Mouse (Mus musculus) adrenal gland, postnatal 25 days (tissue): ENCODE measurements around the gene Ccdc103. TPM values are rescaled to one million over a fixed set of nuclear protein-coding genes. Genes with fewer than 3 reads are reported as not detected.

Experiments used
- DNase-seq: peaks from one replicate; pipeline ENCODE4 v3.0.0; 2021; ENCODE audit warnings: mixed read lengths
- long read RNA-seq: library from polyadenylated mRNA; stranded (forward); transcript quantifications from one replicate; pipeline ENCODE4 v2.0.0, GENCODE M21; 2021
- total RNA-seq: library from RNA; stranded (reverse); gene quantifications from 2 replicates; pipeline ENCODE4 v1.2.3, GENCODE M21; 2021

Ccdc103 gene
- total RNA-seq: 1.0 TPM in 1 of 2 replicates, not detected in the other
- long read RNA-seq, partial matches to known transcripts: 0 of 3 reads
- long read RNA-seq, other reads (novel, unspliced or antisense): 2 of 3 reads

DNA sequence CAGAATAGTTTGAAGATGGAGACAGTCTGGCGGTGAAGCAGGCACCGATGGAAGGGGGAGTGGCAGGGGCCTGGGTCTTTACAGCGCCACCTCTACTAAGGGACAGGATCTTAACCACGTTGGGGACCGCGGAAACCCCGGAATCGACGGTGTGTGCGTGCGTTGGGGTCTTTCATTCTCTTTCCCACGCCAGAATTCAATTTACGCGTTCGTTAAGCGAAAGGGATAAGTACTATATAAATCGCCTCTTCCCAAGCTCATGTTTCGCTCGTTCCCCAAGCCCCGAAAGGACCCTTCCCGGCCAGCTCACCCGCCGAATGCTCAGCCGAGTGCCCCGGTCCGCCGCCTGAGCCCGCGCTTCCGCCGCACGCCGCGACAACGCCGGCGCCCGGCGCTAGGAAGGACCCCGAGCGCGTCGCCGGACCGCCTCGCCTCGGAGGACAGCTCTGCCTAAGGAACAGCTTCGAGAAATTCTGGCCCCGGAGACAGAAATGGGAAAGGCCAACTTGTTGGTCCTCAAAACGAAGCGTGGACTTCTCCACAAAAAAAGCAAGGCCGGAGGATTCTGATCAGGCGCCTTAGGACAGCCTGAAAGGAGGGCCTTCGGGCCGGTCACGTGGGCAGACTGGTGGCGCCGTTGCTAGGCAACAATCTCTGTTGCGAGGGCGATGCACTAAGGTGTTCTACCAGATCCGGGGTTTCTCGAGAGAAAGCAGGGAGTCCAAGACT is at the start of gene Ccdc103, which contains the start of gene Eftud2:
Gene Ccdc103, plus strand, starts transcription at position 620 of the 729 bp plus-strand sequence.
Gene Eftud2, minus strand, starts transcription at position 401 of the 729 bp plus-strand sequence.
- peak; percentile 90 for DNase-seq

DNA sequence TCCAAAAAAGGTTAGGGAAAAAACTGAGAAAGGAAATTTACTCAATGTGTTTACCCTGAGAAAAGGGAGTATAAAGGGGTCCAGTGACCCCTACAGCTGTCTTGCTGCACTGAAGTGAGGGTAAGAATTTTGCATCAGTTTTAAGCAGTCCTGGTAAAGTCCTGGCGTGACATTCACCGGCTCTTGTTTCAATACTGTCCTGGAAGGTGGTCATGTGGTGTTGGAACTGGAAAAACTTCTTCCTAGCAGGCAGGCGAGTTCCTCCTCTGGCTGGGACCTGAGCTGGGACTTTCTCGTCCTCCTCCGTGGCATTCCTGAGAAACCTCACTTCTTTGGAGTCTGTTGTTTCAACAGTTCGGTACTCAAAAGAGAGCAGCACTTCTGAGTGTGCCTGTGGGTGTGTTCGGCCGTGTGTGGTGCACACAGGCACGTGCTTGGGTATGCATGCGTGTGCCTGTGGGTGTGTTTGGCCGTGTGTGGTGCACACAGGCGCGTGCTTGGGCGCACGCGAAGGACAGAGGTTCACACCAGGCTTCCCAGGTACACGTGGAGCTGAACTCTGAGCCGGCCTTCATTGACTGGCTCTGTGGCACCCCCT is 48.2 kb upstream of the Ccdc103 start:
- DNase-seq: no peak

DNA sequence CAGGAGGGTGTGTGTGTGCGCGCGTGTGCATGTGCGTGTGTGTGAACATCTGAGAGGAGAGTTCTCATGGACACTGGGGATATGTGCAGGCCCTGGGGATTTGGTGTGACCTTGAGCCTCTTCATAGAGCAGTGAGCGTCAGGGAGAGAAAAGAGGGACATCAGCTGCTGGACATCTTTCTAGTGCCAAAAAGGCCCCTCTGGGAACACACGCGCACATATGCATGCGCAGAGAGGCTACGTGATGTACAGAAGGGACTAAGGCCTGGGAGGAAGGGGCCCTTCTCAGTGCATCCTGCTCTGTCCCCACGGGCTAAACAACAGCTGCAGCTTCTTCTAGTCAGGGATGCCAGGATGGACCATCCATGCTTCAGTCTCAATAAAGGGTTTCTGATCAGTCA is 46.8 kb upstream of the Ccdc103 start:
- no peak for DNase-seq

DNA sequence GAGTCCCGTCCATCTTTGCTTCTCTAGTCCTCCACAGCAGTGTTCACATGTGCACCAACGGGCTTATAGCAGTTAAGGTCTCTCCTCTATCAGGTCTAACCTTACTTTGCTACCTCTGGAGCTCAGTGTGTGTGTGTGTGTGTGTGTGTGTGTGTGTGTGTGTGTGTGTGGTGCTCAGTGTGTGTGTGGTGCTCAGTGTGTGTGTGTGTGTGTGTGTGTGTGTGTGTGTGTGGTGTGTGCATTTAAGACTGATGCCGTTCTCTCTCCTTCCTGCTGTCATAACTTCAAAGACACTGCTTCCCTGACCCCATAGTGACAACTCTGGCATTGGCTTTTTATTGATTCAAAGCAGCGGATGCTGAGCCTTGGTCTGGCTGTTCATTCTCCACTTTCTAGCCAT is 45.5 kb upstream of the Ccdc103 start, which contains the start of gene Higd1b:
Gene Higd1b, plus strand, starts transcription at position 301 of the 400 bp plus-strand sequence.
- no peak for DNase-seq

DNA sequence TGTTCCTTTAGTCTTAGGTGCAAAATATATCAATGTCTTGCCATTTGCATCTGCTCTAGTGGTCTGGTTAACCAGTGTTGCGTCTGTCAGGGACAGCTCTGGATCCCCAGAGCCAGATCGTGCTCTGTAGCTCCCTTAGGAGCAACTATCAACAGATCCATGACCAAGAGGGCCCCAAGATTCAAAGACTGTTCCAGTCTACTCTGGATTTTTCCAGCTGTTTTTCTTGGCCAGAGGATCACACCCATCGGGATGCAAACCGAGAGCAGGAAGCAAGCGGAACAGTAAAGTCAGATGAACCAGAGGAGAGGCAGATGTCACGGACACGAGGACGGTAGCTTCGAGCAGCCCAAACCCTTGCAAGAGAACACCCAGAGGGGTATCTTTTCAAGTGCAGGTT is 44.9 kb upstream of the Ccdc103 start:
- no peak for DNase-seq

DNA sequence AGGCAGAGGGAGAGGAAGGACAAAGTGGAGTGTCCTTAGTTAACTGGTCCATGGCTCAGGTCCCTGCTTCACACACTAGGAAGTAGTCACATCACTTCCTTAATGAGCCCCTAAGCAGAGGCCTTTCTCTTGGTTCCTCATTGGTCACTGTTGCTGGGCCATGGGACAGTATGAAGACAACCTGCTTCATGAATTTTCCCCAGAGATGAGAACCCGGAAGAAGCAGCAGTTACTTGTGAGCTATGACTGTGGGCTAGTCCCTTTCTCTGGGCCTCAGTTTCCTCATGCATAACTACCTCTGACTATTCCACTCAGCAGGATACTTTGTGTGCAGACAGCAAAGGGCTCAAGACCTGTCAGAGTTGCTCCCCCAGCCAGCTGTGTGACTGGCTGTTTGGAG is 43.6 kb upstream of the Ccdc103 start:
- DNase-seq: no peak

DNA sequence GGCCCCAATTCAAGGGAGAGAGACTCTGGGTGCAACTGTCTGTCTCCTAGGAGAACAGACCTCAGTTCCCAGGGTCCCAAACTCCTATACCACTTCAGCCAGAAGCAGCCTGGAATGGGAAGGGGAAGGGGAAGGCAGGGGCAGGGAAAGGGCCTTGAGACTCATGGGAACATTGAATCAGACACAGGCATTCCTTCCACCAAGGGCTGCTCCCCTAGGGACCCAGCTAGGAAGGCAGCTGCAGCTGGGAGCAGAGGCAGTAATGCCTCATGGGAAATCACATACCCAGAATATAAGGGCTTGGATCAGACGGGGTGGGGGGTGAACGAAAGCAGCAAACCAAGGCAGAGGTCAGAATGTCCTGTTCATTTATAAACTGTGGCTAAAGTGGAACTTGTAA is 42.9 kb upstream of the Ccdc103 start:
- DNase-seq: no peak

DNA sequence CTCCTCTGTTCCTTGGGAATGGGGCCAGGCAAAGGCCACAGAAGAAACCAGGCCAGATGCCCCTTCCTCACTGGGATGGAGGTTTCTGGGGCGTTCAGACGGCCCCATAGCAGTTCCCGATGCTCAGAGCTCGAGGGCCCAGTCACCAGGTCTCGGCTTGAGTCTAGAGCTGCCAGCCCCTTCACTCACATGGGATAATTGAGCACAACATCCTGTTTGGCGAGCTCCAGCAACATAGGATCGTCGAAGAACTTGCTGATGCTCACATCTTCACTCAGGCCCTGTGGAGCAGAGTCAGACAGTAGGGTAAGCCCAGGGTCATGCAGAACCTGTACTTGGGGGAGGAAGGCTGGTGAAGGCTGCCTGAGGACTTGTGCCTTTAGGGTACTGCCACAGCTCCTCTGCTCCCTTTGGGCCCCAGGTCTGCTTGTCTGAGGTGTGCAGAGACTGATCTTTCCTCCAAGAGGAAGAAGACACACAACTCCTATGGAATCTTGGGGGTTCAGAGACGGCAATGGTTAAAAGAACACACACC is 42.3 kb upstream of the Ccdc103 start:
- DNase-seq: no peak

DNA sequence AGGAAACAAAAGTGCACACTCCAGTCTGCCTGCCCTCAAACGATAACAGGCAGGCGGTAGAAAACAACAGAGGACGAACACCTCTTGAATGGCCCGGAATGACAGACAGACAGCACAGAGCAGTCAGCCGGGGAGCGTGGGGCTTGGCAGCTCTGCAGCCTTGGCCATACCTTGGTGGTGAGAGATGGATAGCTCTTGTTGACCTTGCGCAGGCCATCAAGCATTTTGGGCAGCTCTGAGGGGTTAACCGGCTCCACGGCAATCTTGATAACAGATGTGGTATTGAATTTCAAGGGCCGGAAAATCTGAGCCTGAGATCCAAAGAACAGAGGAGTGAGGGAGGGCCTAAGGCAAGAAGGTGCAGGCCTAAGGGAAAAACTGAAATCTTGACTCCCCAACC is 35.1 kb upstream of the Ccdc103 start:
- DNase-seq: peak; percentile 29

DNA sequence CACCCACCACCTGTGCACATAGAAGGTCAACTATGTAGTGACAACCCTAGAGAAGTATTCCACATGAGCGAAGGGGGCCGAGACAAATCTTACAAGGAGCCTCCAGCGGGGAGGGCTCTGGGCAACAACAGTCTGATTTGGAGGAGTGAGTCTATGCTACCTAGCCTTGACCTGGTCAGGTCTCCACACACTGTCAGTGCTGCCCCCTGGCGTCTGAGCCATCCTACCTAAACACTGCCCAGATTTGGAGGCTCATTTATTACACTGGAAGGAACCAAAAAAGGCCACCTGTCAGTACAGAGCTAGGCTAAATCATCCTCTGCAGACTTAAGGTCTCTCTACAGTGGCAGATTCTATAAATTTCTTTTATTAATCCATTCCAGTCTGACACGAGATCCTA is 29.1 kb upstream of the Ccdc103 start:
- DNase-seq: peak; percentile 86

DNA sequence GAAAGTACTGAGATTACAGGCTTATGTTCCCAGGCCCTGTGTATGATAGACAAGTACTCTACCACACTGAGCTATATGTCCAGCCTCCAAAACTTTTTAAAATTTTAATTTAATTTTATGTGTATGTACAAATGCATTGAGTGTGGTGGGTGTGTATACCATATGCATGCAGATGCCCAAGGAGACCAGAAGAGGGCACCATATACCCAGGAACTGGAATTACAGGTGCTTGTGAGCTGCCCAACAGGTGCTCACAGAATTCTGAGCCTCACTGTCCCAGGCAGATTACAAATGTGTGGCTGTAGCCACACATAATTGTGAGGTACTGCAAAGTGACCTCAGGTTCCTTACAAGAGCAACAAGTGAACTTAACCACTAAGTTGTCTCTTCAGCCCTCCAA is 27.2 kb upstream of the Ccdc103 start:
- no peak for DNase-seq

DNA sequence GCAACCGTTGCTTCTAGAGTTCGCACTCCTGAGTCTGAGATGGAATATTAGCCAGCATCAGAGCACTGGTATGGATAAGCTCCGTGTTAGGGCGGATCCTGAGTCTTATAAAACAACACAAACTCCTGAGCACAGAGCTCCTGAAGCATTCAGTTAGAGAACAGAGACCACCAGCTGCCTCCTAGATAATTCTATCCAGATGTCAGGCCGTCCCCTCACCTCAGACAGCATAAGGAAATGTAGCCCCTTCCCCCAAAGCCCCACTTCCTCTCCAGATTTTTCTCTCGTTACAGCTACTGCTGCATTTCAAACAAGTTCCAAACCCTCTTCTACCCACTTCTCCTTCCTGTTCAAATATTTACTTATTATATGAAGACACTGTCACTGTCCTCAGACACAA is 25.1 kb upstream of the Ccdc103 start:
- no peak for DNase-seq

DNA sequence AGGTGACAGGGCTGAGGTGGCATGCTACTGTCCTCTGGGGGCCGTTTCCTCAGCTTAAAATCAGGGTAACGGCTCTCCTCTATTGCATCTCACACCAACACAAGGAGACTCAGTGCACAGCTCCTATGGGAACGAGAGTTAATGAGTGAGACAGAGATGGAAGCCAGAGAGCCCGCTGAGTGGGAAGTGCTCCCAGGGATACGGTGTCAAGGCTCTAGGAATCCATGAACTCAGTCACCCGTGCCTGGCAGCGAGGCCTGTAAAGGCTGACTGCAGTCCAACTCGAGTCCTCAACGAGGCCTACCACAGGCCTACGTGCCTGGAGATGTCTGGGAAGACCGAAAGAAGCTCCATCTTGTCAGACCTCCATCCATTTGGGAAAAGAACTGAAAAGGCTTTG is 22.1 kb upstream of the Ccdc103 start:
- DNase-seq: no peak

DNA sequence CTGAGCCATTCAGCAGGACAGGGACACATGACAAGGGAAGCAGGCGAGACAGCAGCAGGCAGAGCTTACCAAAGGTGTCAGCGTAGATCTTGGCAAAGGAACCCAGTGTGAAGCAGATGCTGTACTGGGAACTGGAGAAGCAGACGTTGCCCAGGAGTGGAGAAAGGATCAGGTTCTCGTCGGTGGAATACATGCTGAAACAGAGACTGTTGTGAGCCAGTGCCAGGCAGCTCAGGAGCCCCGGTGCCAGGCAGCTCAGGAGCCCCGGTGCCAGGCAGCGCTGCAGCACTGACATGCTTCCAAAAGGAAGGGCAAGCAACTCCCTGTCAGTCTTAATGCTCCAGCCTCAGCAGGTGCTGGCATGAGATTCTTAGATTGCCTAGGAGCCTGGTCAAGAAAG is 21.1 kb upstream of the Ccdc103 start:
- no peak for DNase-seq

DNA sequence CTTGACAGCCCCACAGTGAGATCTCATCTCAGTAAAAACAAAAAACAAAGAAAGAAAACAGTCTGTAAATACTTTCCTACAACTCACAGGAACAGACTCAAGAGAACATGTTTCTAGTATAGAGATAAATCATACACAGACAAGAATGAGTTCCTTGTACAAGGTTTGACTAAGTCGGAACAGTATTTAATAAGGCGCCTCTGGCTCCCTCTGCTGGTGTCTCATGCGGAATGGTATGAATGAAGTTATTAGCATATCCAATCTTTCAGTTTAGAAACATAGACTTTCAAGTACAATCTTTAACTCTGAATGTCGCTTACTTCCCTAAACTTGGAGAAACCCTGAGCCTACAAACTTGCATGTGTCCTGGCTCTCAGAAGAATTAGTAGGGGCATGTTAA is 16.7 kb upstream of the Ccdc103 start:
- DNase-seq: peak; percentile 68

DNA sequence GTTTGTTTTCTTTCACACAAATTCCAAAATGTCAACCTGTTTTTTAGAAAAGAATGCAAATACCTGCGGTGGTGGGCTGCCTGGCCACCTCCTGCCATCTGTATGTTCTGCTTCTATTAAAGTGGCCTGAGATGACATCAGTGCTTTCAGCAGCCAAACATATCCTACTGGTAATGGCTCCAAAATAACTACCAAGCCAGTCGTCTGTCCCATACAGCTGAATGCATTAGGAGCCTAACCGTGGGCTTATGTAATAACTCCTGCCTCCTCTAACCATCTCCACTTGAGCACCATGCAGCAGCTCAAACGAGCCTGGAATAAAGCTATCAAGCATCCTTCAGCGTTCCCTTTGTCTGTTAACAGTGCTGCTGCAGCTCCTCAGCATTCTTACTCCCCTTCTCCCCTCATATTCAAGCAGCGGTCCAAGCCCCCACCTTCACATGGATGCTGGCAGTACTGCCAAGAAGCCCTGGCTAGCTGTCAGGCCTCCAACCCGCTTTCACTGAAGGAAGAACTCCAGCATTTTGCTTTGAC is 6.1 kb upstream of the Ccdc103 start:
- DNase-seq: no peak

DNA sequence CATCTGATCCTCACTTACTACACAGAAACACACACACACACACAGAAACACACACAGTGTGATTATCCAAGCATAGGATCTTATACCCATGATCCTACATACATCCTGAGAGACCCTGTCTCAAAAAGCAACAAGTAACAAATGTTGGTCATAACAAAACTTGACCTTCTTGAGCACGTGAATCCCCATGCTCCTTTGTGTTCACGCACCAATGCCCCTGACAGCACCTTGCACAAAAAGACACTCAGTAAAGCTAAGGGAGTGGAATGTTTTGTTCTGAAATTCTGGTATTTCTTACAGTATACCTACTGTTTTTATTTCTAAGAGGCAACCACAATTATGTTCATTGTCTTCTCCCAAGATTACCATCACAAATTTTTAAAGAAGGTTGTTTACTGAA is 1.4 kb upstream of the Ccdc103 start:
- DNase-seq: no peak

DNA sequence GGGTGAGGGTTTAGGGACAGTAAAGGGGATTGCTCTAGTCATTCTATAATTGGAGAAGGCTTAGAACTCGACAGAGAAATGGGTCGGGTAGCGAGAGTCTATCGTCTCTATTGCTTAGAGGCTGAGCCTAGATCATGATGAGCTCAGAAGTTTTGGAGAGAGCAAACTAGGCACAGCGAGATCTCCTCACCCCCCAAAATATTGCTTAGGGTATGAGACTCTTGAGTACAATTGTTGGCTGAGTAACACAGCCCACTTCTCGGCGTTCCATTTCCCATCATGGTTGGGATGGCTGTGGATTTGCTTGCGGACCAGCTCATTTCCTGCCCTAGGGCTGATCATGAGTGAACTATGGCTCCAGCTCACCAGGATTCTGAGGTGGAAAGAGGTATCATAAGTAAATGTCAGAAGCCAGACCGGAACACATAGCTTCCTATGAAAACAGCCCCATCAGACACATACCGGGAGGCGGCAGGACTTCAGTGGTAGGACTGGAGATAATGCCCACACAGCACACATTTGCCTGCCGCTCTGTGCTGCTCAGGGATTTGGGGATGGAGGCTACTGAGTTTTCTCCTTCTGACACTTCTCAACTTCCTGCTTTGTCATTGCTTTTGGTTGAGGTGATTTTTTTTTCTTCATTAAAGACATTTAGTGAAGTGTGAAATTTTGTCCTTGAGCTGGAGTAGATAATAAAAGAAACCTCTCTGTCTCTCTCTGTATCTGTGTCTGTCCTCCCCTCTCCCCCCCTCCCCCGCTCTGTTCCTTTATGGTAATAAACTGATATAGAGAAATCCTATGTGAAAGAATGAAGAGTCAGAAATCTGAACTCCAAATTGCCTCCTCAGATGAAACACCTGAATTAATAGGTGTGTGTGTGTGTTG is 552 bp downstream of the Ccdc103 start:
- no peak for DNase-seq

DNA sequence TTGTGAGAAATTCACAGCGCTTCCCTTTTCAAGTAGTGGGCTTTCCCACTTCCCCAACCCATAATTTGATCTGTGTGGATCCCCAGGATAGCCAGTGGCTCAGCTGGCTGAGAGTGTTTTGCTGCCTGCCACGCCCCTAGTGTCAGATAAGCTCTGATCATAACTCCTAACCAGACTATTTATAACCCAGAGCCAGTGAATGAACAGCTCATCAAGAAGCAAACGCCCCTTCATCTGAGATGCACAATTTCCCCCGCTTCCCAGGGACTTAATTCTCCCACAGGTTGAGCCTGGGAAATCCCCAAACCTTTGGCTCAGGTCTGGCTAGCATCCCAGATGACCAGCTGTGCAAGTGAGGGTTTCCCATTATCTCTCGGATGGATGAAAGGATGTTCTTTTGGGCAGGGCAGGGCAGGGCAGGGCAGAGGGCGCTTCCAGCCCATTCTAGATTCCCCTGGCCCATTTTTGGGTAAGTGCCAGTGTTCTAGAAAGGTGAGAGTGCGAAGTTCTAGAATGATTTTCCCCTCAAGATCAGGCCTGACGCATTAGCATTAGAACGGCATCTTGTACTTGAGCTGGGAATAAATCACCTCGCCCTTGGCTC is 3.7 kb downstream of the Ccdc103 start, which contains the start of gene Fam187a:
Gene Fam187a, plus strand, starts transcription at position 554 of the 604 bp plus-strand sequence.
- no peak for DNase-seq

DNA sequence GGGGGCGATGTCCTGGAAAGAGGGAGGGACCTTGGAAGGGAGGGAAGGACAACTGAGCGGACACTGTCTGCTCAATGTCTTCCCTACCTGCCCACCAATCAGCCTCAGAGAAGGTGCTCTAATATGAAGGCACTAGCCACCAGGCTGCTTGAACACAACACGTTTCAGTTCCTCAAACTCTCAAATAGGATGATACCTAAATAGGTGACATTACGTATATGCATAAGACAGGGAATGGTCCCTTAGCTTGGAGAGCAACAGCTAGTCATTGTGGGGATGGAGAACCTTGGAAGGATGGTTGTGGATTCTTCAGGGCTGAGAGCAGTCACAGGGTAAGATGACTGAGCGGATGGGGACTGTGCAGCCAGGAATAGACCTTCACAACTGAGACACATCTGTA is 6.4 kb downstream of the Ccdc103 start:
- no peak for DNase-seq

DNA sequence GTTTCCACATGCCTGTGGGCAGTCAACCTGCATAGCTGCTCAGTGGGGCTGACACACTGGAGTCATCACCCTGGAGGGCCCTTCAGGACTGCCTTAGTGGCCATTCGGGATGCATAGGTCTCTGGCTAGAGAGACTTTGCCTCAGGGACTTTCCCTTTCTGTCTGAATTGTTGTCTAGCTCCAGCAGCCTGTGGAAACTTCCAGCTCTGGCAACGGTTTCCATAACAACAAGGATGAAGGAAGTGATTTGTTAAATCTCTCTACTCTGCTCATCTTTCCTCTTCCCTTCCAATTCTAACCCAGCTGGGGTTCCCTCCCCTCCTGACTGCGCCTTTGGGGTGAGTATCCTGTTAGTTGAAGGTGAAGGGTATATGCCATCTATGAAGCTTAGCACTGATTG is 7.1 kb downstream of the Ccdc103 start:
- no peak for DNase-seq

DNA sequence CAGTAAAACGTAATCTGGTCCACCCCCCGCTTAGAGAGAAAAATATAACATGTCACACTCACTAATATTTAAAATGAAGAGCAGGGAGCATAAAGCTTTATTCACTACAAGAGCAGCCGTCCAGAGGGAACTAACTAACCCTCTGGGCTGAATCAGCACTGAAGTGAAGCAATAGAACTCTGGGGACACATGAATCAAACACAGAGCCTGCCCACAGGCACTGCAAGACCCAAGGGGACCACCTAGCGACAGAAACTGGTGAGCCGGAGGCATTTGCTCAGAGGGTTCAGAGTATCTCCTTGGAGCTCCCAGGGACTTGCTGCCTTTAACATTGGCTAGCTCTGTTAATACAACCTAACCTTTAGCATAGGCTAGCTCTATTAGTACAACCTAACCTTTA is 9.1 kb downstream of the Ccdc103 start:
- no peak for DNase-seq
